Mouse (Mus musculus) cerebellum, adult (tissue): ENCODE results near the gene Paqr9.

Source experiments
- ATAC-seq: cut with Nextera tagmentation; 2 replicates; pipeline ENCODE4 v1.9.2; 2017; ENCODE audit warnings: mild to moderate bottlenecking, moderate library complexity, mixed read lengths; ENCODE audit not compliant: insufficient number of reproducible peaks, low FRiP score, low TSS enrichment

Gene Paqr9

GRCm38 (mm10) chr9:95541650-95542432 is 17.6 kb upstream of the Paqr9 start:
- no peak for ATAC-seq

- no peak for ATAC-seq
Measured at GRCm38 (mm10) chr9:95542475-95542874, 17.0 kb upstream of the Paqr9 start.

DNA sequence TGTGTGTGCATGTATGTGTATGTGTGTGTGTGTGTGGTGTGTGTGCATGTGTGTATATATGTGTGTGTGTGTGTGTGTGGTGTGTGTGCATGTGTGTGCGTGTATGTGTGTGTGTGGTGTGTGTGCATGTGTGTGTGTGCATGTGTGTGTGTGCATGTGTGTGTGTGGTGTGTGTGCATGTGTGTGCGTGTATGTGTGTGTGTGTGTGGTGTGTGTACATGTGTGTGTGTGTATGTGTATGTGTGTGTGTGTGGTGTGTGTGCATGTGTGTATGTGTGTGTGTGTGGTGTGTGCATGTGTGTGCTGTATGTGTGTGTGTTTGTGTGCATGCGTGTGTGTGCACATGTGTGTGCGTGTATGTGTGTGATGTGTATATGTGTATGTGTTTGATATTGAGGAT is 14.9 kb upstream of the Paqr9 start:
- no peak for ATAC-seq

- ATAC-seq = no peak
Measured at GRCm38 (mm10) chr9:95546679-95547078, 12.8 kb upstream of the Paqr9 start.

DNA sequence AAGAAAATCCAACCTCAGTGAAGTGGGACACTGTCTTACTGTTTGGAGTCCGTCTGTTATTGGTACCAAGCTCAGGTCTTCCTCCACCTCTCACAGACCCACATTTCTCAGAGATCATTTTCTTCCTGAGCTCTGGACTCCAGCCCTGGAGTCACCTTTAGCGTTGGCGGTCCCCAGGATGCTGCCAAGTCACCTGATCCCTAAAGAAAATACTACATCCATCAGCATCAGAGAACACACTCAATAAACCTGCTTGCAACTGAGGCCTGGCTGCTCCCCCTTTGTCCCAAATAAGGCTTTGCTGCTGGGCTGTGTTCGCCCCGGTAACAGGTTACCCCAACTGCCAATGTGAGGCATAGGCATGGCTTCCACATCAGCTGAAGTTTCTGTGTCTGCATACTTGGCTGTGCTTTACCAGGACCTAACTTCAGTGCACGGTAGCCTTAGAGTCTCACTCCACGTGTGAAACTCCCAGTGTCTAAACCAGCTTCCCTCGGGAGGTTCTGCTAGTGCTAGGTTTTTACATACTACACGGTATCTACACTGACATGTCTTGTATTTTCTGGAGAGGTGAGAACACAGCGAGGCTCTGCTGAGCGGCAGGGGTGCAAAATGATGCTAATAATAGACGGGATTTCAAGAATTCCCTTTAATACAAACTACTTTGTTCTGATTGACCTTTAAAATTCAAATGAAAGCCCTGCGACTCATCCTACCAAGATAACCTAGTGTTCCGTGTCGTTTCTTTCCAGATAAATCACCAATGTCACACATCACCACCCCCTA is 9.6 kb upstream of the Paqr9 start:
- no peak for ATAC-seq

GRCm38 (mm10) chr9:95550856-95551774 is 8.3 kb upstream of the Paqr9 start:
- ATAC-seq = no peak

GRCm38 (mm10) chr9:95552175-95552705 is 7.2 kb upstream of the Paqr9 start:
- peak; percentile 59; the same call in 1 of the 2 replicates for ATAC-seq

DNA sequence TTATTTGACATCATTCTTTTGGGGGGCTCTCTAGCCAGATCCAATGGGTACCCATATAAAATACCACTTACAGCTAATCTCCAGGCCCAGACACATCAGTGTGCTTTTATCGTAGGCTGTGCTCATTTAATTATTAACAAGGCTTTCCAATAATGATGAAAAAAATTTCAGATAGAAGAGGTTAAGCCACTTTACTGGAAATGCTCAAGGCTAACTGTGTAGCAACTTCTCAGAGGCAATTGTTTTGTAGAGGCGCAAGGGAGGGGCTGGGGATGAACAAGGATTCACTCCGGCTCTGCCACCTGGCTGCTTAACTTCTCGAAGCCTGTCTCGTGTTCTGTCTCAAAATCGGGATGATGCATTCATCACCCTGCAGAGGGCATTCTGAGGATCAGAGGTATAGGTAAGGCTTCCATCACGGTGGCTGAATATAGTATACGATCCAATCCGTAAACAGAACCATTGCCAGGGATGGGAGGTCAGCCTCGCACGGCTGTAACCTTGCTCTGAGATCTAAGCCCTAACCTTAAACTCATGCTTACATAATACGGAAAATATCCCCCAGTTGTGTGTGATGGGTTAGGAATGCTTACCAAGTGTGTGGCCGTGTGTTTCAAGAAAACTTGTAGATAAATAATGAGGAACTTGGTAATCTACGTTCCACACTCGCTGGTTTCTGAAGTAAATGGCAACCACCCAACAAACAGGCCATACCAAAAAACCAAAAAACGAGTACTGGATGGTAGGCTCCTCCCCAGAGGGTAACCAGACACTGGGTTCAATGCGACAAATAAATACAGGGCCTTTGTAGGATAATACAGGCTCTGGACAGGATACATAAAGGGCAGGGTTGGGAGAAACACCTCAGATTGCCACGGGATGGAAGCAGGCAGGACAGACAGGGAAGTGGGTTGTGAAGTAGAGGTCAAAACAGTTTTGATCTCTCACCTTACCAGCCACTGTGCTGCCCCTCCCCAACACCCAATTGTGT is 4.9 kb upstream of the Paqr9 start:
- no peak for ATAC-seq

DNA sequence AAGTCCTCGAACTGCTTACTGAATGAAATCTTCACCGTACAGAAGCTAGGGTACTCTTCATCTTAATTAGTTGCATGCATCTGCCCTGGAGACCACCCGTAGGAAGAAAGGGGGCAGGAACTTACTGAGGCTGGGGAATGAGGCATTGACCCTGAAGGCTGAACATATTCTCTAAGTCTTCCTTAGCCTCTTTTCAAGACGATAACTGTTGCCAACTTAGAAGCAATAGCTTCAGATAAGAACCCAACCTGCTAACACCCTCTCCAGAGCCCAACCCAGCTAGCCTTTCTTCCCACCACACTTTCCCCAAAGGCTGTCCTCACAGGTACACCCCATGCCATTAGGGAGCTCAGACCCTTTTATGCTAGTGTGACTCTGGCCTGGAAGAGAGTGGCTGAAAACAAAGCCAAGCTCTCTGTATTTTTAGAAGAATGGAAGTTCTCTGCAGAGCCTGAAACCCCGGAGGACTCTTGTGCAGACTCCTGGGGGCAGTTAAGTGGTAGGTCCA is 4.2 kb upstream of the Paqr9 start:
- no peak for ATAC-seq

GRCm38 (mm10) chr9:95556067-95556512 is 3.4 kb upstream of the Paqr9 start:
- no peak for ATAC-seq

GRCm38 (mm10) chr9:95557722-95558121 is 1.7 kb upstream of the Paqr9 start:
- ATAC-seq = no peak

- peak; percentile 24; the same call in 1 of the 2 replicates for ATAC-seq
Measured at GRCm38 (mm10) chr9:95558726-95559058, 765 bp upstream of the Paqr9 start.

GRCm38 (mm10) chr9:95559936-95560735 is 679 bp downstream of the Paqr9 start:
- peak; percentile 59 for ATAC-seq

GRCm38 (mm10) chr9:95564047-95564446 is 4.6 kb downstream of the Paqr9 start:
- ATAC-seq = no peak

GRCm38 (mm10) chr9:95566394-95566793 is 6.9 kb downstream of the Paqr9 start:
- ATAC-seq = no peak

DNA sequence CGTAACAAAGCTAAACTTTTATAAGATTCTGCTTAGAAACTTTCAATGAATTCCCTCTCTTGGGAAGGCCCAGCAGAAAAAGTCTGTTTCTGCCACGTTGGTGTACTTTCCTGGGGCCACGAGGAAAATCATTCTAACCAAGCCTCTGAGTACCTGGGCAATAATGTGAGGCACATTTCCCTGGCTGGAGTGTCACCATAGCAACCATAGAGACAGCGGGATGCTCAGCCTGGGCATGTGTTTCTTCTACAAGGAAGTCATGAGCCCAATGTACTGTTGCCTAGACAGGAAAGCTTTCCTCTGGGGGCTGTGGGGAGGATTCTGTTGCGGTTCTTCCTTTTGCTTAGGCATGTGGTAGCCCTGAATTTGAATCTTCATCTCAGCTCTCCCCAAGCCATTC is 7.5 kb downstream of the Paqr9 start:
- ATAC-seq = peak; percentile 47; the same call in 1 of the 2 replicates

DNA sequence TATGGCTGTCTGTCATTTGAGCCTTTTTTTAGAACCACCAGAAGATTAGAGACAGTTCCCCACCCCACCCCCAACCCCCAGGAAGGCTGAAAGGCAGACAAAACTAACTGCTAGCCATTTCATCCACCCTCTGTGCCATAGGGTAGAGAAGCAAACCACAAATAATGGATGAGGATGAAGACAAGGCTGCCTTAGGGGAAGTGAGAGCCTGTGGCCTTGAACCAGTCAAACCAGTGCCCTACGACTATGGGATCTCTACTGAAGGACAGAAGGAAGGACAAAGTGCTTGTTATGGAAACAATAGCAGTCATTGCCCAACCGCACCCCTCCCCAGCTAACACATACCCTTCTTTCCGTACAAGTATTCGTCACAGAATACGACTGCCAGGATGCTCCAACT is 9.8 kb downstream of the Paqr9 start:
- ATAC-seq = no peak

GRCm38 (mm10) chr9:95569966-95570365 is 10.5 kb downstream of the Paqr9 start:
- no peak for ATAC-seq
